Mouse (Mus musculus): ENCODE results near the gene Mical1.
A peak's percentile ranks its signal among the peaks of the same experiment; 100 is the strongest.

The Mical1 gene

GRCm38 (mm10) chr10:41476171-41477017 lies at the start of gene Mical1:
Gene Mical1 (plus strand): TSS chr10:41476314.
- peak; percentile 82 to 83 for DNase-seq

- no peak for DNase-seq
These were observed 49.7 kb upstream of the Mical1 start for GRCm38 (mm10) chr10:41426368-41426767.

DNA sequence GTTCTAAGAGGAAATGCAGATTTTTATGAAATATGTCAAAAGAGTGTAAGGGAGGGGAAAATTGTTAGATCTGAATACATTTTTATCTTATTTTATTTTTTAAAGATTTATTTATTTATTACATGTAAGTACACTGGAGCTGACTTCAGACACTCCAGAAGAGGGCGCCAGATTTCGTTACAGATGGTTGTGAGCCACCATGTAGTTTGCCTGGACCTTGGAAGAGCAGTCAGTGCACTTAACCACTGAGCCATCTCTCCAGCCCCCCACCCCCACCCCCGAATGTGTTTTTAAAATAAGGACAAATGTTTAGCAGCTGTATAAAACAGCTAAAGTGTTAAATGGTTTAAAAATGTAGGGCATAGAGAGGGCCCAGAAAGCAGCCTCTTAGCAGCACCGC lies 41.5 kb upstream of the Mical1 start:
- DNase-seq, result peak; percentile 71 to 74

DNA sequence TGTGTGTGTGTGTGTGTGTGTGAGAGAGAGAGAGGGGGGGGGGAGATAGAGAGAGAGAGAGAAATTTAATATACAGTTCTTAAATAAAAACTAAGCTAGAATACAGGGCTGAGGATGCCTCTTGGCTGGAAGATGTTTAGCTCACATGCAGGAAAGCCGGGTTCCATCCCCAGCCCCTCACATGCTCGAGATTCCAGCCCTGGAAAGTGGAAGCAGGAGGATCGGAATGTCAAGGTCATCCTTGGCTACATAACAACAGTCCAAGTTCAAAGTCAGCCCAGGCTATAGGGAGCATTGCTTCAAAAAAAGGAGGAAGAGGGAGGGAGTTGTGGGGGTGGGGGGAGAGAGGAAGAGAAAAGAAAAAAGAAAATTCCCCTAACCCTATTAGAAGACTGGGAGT lies 41.0 kb upstream of the Mical1 start:
- no peak for DNase-seq

GRCm38 (mm10) chr10:41448216-41448615 lies 27.9 kb upstream of the Mical1 start:
- DNase-seq, result no peak

DNA sequence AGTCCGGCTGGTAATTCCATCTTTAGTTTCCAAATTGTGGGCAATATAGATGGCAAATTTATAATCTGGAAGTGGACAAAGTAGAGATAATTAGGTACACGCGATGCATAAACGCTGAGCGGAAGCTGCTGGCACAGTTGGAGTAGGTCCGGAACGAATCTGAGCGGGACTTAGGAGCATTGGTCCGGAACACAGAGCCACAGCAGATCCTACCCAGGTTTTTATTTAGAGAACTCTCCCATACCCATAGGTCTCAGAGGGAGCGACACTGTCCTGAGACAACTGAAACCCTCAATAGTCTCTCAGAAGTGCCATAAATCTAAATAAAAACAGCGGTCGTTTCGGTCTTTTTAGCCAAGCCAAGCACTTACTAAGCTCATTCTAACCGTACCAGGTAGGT lies 26.4 kb upstream of the Mical1 start:
- DNase-seq, result no peak

- peak; percentile 99 for DNase-seq
These were observed 25.9 kb upstream of the Mical1 start, which contains the start of gene Zbtb24 for GRCm38 (mm10) chr10:41450137-41450670. Gene Zbtb24 (plus strand): TSS chr10:41450383.

- no peak for DNase-seq
These were observed 25.2 kb upstream of the Mical1 start for GRCm38 (mm10) chr10:41450780-41451522.

DNA sequence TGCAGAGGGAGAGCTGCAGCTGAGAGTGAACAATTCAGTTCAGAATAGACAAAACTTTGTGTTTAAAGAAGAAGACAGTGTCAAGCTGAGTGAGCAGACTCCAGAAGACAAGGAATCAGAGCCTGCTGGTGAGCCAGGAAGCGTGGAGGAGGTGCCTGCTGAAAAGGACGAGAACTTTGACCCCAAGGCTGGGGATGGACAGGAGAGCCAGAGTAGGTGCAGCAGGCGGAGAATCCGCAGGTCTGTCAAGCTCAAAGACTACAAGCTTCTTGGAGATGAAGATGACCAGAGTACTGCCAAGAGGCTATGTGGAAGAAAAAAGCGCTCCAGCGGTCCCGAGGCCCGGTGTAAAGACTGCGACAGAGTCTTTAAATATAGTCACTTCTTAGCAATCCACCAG lies 24.5 kb upstream of the Mical1 start:
- no peak for DNase-seq

GRCm38 (mm10) chr10:41452791-41453190 lies 23.3 kb upstream of the Mical1 start:
- DNase-seq, result no peak

DNA sequence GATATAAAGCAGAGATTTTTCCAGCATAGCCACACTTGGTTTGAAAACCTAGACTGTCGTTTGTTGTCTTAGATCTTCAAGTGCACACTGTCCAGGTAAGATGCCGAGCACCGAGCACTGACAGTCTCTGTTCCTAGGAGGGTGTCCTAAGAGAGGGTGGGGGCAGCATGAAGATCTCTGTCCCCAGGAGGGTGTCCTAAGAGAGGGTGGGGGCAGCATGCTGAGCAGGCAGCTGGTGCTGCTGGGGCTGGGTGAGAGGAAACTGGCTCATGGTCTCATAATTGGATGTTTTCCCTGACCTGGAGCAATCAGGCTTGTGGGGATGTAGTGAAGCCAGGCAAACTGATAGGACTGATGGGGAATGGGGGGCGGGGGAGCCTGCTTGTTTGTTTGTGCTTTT lies 16.1 kb upstream of the Mical1 start:
- no peak for DNase-seq

- DNase-seq, result no peak
These were observed 15.6 kb upstream of the Mical1 start for GRCm38 (mm10) chr10:41460501-41460900.

DNA sequence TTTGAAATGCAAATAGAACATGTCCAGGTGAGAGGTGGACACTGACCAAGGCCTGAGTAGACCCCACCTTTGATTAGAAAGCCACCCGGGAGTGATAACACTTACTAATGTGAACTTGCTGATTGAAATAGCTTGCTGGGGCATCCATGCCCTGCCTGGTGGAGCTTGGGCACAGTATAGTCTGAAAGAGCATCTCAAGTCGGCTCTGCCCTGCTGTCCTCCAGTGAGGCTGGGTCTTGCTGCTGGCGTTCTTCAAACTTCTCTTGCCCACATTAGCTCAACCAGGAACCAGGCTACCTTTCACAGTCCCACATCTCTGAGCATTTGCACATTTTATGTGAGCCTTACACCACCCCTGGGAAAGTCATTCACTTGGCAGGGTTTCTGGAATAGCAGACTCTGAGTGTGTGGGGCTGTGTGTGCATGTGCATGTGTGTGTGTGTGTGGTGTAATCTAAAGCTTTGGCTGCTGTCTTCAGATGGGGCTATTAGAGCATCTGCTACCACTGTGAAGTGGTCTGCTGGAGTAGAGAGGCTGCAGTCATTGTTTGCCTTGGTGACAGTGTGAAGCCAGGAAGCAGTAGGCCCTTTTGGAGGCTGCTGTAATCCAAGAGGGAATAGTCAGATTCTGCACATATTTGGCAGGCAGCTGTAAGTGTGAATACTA lies 14.9 kb upstream of the Mical1 start:
- DNase-seq, result no peak

- no peak for DNase-seq
These were observed 11.6 kb upstream of the Mical1 start for GRCm38 (mm10) chr10:41464401-41464955.

DNA sequence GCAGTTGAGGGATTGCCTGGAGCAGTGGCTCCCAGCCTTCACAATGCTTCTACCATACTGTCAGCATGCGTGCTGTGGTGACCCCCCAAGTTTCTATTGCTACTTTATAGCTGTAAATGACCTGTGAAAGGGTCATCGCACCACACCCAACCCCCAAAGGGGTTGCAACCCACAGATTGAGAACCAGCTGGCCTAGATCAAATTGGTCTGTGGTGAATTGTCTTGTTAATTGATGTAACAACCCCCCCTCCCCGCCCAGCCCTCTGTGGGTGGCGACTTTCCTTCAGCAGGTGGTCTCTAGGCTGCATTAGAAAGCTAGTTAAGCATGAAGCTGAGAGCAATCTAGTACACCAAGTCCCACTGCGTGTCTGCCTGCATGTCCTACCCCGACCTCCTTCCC lies 8.8 kb upstream of the Mical1 start:
- no peak for DNase-seq

DNA sequence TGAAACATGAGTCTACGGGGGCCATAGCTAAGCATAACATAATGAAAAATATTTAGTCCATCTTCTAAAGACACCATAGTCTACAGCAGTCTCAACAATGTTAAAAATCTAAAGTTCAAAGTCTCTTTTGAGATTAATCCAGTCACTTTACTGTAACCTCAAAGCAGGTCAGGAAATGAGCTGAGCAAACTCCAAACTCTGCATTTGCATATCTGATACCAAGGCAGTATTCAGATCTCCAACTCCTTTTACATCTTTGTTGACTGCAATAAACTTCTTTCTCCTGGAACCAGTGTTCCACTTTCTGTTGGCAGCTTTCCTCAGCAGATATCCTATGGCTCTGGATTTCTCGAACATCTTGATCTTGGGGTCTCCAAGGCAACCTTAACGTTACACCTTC lies 5.4 kb upstream of the Mical1 start:
- DNase-seq, result no peak

DNA sequence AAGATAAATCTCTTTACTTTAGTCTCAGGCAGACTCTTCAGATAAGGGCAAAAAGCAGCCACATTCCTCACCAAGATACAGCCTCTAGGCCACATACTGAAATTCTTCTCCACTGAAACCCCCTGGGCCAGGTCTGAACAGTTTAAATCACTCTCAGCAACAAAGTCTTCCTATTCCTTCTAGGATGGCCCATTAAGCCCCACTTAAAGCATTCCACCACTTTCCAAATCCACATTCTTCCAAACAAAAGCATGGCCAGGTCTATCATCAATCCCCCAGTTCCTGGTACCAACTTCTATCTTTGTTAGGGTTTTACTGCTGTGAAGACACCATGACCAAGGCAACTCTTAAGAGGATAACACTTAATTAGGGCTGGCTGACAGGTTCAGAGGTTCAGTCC lies 3.6 kb upstream of the Mical1 start:
- no peak for DNase-seq

DNA sequence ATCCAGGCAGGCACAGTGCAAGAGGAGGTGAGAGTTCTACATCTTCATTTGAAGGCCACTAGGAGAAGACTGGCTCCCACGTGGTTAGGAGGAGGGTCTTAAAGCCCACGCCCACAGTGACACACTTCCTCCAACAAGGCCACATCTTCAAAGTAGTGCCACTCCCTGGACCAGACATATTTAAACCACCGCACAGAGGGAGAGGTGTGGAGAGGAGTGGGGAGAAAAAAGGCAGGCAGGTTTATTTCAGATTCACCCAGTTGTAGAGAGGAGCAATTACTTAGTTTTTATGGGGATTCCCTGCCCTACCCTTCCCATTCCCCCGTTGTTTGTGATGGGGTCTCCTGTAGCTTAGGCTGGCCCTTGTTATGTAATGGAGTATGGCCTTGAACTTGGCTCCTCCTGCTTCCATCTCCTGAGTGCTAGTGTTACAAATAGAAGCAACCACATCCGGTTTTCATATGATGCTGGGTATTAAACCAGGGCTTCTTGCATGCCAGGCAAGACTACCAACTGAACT lies 3.1 kb upstream of the Mical1 start:
- DNase-seq, result peak; percentile 49 to 62

- DNase-seq, result peak; percentile 74 to 77
These were observed 2.2 kb upstream of the Mical1 start for GRCm38 (mm10) chr10:41473782-41474468.

DNA sequence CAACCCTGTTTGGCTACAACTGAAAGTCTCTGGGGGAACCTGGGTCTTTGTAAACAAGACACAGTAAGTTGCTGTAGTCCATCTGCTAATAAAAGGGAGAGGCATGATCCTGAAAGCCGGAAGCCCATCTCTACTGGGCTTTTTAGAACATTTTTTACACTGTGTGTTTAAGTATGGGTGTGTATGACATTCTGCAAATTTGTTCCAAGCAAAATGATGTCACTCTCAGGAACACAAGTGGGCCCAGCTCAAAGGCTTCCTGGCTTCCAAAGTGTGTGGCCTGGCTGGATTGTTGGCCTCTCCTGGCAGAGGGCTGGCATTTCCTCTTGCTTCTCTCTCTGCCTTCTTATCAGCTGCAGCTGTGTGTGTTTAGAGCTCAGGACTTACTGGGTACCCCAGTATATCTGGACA lies 1.1 kb upstream of the Mical1 start:
- DNase-seq, result no peak

GRCm38 (mm10) chr10:41477018-41477277 lies 834 bp downstream of the Mical1 start:
- no peak for DNase-seq
